Mouse (Mus musculus): ENCODE measurements around the gene Pgc. TPM values are rescaled to one million over a fixed set of nuclear protein-coding genes. Genes with fewer than 3 reads are reported as not detected.

The Pgc gene
- polyA plus RNA-seq, 1 experiment from 2014 or later, result not detected

DNA sequence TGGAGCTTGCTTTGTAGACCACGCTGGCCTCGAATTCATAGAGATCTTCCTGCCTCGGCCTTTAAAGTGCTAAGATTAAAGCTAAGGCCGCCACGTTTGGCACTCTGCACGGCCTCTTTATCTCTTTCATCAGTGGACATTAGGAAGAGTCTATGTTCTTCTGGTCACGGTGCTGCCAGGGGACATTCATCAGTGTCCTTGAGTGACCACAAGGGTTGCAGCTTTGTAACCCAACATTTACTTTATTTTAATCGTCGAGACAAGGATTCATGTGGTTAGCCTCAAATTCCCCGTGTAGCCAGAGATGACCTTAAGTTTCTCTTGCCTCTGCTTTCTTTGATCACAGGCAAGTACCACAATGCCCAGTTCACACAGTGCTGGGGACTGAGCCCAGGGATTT is 53.8 kb downstream of the Pgc start:
- Histone ChIP-seq H3K9me3 (ENCODE audit: control insufficient read depth, low read length) (no peaks in the 10 kb centered on the region), H3K9ac (ENCODE audit: low read depth, low read length) (no peak overlapping the region), H3K36me3 (ENCODE audit: control insufficient read depth, insufficient read depth, low read length) (no peaks in the 10 kb centered on the region), H3K4me2 (ENCODE audit: low read length) (no peak overlapping the region), H3K4me1 (ENCODE audit: control insufficient read depth, insufficient read depth, low read depth, low read length) (no peaks in the 10 kb centered on the region), H3K27me3 (replicated peaks; ENCODE audit: control insufficient read depth, insufficient read depth, low read length) (no peaks in the 10 kb centered on the region), H3K4me3 (ENCODE audit: low read length) (no peak overlapping the region), H3K27ac (ENCODE audit: low read depth, low read length) (no peak overlapping the region)
- ATAC-seq, result no peak
- WGBS, result 85% methylated on average over 10 of the region's 10 CpGs

DNA sequence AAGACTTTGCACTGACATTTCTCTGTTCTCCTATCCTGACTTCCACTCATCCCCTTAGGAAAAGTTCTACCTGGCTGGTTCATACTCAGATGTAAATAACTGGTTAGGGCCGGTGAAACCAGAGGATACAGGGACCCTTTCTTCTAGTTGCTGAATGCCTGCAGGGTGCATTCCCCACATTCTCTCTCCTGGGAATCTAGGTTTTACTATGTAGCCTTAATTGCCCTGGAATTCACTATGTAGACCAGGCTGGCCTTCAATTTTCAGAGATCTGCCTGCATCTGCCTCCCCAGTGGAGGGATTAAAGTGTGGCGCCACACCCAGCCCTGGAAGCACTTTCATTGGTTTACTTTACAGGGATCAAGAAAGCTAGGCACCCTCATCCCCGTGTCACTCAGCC is 55.8 kb downstream of the Pgc start:
- WGBS, result 79% methylated on average over 3 of the region's 3 CpGs

DNA sequence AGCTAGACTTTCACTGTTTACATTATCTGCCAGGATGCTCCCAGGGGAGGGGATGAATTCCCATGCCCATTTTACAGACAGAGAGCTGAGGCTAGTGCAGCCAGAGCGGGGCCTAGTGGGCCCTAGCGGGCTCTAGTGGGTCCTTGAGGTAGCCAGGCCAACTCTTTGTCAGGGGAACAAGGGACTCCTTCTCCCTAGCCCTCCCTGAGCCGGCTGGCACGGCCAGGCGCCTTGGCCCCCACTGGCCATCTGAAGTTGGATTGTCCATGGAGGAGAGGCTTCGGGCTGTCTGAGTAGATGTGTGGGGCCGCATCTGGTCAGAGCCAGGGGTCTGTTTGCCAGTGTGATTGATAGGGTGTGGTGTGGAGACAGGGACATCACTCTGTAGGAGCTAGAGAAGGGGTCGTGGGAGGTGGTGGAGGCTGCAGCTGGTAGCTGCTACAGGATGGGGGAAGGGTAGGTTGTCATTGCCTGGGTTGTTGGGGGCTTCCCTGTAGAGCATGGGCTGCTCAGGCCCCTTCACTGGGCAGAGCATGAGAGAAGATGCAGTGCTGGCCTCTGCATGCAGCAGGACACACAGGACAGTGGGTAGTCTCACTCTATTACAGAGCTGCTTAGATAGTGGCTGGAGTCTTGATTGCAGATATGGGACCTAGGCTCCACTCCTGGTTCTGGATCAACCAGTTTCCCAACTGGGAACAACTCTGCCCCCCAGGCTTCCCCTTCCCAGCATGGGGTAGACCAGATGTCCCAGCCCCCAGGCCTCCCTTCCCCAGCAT is 57.0 kb downstream of the Pgc start:
- 82% methylated on average over 8 of the region's 8 CpGs for WGBS
- no peaks in the 10 kb centered on the region for H3K36me3 ChIP-seq (ENCODE audit: control insufficient read depth, insufficient read depth, low read length)
- H3K27ac ChIP-seq (ENCODE audit: low read depth, low read length), result no peak overlapping the region
- no peak overlapping the region for H3K4me3 ChIP-seq (ENCODE audit: low read length)
- H3K27me3 ChIP-seq (replicated peaks; ENCODE audit: control insufficient read depth, insufficient read depth, low read length), result no peaks in the 10 kb centered on the region; the same call in 1 of the 2 replicates
- H3K9me3 ChIP-seq (ENCODE audit: control insufficient read depth, low read length), result no peaks in the 10 kb centered on the region
- no peaks in the 10 kb centered on the region for H3K4me1 ChIP-seq (ENCODE audit: control insufficient read depth, insufficient read depth, low read depth, low read length)
- H3K9ac ChIP-seq (ENCODE audit: low read depth, low read length), result no peak overlapping the region
- no peak overlapping the region for H3K4me2 ChIP-seq (ENCODE audit: low read length)
- ATAC-seq, result no peak

More for the DNA sequence above, 55.8 kb downstream of the Pgc start:
- no peaks in the 10 kb centered on the region; the same call in 1 of the 2 replicates for H3K27me3 ChIP-seq (replicated peaks; ENCODE audit: control insufficient read depth, insufficient read depth, low read length)
- no peaks in the 10 kb centered on the region for H3K4me1 ChIP-seq (ENCODE audit: control insufficient read depth, insufficient read depth, low read depth, low read length)
- no peak overlapping the region for H3K9ac ChIP-seq (ENCODE audit: low read depth, low read length)
- H3K9me3 ChIP-seq (ENCODE audit: control insufficient read depth, low read length), result no peaks in the 10 kb centered on the region
- H3K4me2 ChIP-seq (ENCODE audit: low read length), result no peak overlapping the region
- H3K36me3 ChIP-seq (ENCODE audit: control insufficient read depth, insufficient read depth, low read length), result no peaks in the 10 kb centered on the region
- no peak overlapping the region for H3K4me3 ChIP-seq (ENCODE audit: low read length)
- no peak overlapping the region for H3K27ac ChIP-seq (ENCODE audit: low read depth, low read length)
- no peak for ATAC-seq

Other genes starting within 250 kb of the Pgc start
- gene Taf8, start 224.6 kb upstream of the Pgc start, polyA plus RNA-seq (2015; fragmentation: Nextera tagmentation; extraction: Ambion mirVana), result 20.0 and 20.5 TPM in 2 replicates
- gene Ccnd3, start 221.8 kb upstream of the Pgc start, polyA plus RNA-seq (2015; fragmentation: Nextera tagmentation; extraction: Ambion mirVana), result 81.7 and 99.9 TPM in 2 replicates
- 35.5 and 37.8 TPM in 2 replicates for gene Bysl, start 115.3 kb upstream of the Pgc start, polyA plus RNA-seq (2015; fragmentation: Nextera tagmentation; extraction: Ambion mirVana)
- 43.7 and 45.3 TPM in 2 replicates for gene Med20, start 115.3 kb upstream of the Pgc start, polyA plus RNA-seq (2015; fragmentation: Nextera tagmentation; extraction: Ambion mirVana)
- 1.7 and 1.9 TPM in 2 replicates for gene Gm20517, start 115.3 kb upstream of the Pgc start, polyA plus RNA-seq (2015; fragmentation: Nextera tagmentation; extraction: Ambion mirVana)
- gene Usp49, start 96.2 kb upstream of the Pgc start, polyA plus RNA-seq (2015; fragmentation: Nextera tagmentation; extraction: Ambion mirVana), result 5.2 TPM in 2 replicates
- gene Tomm6, start 38.5 kb upstream of the Pgc start, polyA plus RNA-seq (2015; fragmentation: Nextera tagmentation; extraction: Ambion mirVana), result 264 and 286 TPM in 2 replicates
- gene Frs3, start 37.8 kb upstream of the Pgc start, polyA plus RNA-seq (2015; fragmentation: Nextera tagmentation; extraction: Ambion mirVana), result 55.7 and 58.1 TPM in 2 replicates
- gene Gm21981, start 32.4 kb upstream of the Pgc start, polyA plus RNA-seq (2015; fragmentation: Nextera tagmentation; extraction: Ambion mirVana), result 1.4 TPM in 2 replicates
- gene Prickle4, start 32.1 kb upstream of the Pgc start, polyA plus RNA-seq (2015; fragmentation: Nextera tagmentation; extraction: Ambion mirVana), result 0.72 and 1.6 TPM in 2 replicates
- gene Tfeb, start 10.2 kb downstream of the Pgc start, polyA plus RNA-seq (2015; fragmentation: Nextera tagmentation; extraction: Ambion mirVana), result 4.6 and 4.7 TPM in 2 replicates
- gene Mdfi, start 107.8 kb downstream of the Pgc start, polyA plus RNA-seq (2015; fragmentation: Nextera tagmentation; extraction: Ambion mirVana), result 2.7 and 3.9 TPM in 2 replicates
- gene Foxp4, start 197.8 kb downstream of the Pgc start, polyA plus RNA-seq (2015; fragmentation: Nextera tagmentation; extraction: Ambion mirVana), result 27.4 and 31.8 TPM in 2 replicates